Mouse (Mus musculus) heart, embryonic 14.5 days (tissue): ENCODE measurements around the gene Dusp13. TPM values are rescaled to one million over a fixed set of nuclear protein-coding genes. Genes with fewer than 3 reads are reported as not detected.
A peak's percentile ranks its signal among the peaks of the same experiment; 100 is the strongest.

Experiments
- ATAC-seq: fragments of 200-750 bp; cut with Nextera tagmentation; 2 replicates; pipeline ENCODE4 v1.8.0; 2017; ENCODE audit warnings: low read depth, moderate TSS enrichment; ENCODE audit not compliant: insufficient number of reproducible peaks, insufficient read depth, low FRiP score
- H3K27ac ChIP-seq, 2 experiments: fragments of 200-500 bp in 1 of 2; fragments of 300-500 bp in 1 of 2; sonication (generic) in 1 of 2; replicated peaks in 1 of 2; 2 replicates each; pipeline ENCODE4 v1.5.1; 2012 to 2014; ENCODE audit warnings: low read depth in 2 of 2, low read length in 2 of 2, control low read depth in 1 of 2, mild to moderate bottlenecking in 1 of 2, mixed read lengths in 1 of 2; ENCODE audit not compliant: control insufficient read depth in 1 of 2, insufficient read depth in 1 of 2
- H3K27me3 ChIP-seq: fragments of 300-500 bp; sonication (generic); 2 replicates; pipeline ENCODE4 v1.6.1; 2014; ENCODE audit warnings: mild to moderate bottlenecking, low read length, control low read depth; ENCODE audit not compliant: control insufficient read depth, insufficient read depth
- H3K36me3 ChIP-seq: fragments of 300-500 bp; sonication (generic); 2 replicates; pipeline ENCODE4 v1.6.1; 2014; ENCODE audit warnings: mild to moderate bottlenecking, control low read depth, low read length, mixed read lengths; ENCODE audit not compliant: control insufficient read depth, insufficient read depth
- H3K4me1 ChIP-seq, 2 experiments: fragments of 200-500 bp in 1 of 2; fragments of 300-500 bp in 1 of 2; sonication (generic) in 1 of 2; 2 replicates each; pipeline ENCODE4 v1.6.1; 2012 to 2014; ENCODE audit warnings: low read length in 2 of 2, control low read depth in 1 of 2, mixed read lengths in 1 of 2; ENCODE audit not compliant: control insufficient read depth in 2 of 2, insufficient read depth in 2 of 2
- H3K4me2 ChIP-seq: fragments of 300-500 bp; sonication (generic); 2 replicates; pipeline ENCODE4 v1.6.1; 2014; ENCODE audit warnings: mild to moderate bottlenecking, low read length
- H3K4me3 ChIP-seq, 2 experiments: fragments of 200-500 bp in 1 of 2; fragments of 300-500 bp in 1 of 2; sonication (generic) in 1 of 2; 2 replicates each; pipeline ENCODE4 v1.5.1; 2012 to 2014; ENCODE audit warnings: low read length in 2 of 2, mild to moderate bottlenecking in 2 of 2, control low read depth in 1 of 2, low read depth in 1 of 2, moderate library complexity in 1 of 2; ENCODE audit not compliant: control insufficient read depth in 1 of 2, insufficient read depth in 1 of 2
- H3K9ac ChIP-seq: fragments of 300-500 bp; sonication (generic); 2 replicates; pipeline ENCODE4 v1.6.1; 2014; ENCODE audit warnings: mild to moderate bottlenecking, low read length
- H3K9me3 ChIP-seq: fragments of 300-500 bp; sonication (generic); 2 replicates; pipeline ENCODE4 v1.6.1; 2016; ENCODE audit warnings: low read length, control low read depth; ENCODE audit not compliant: control insufficient read depth
- WGBS: fragments of 180-500 bp; shearing (Covaris S2); extraction: QIAGEN DNeasy Blood & Tissue Kit; methylation state at CpG from one replicate; pipeline ENCODE4 v1.1.7; 2014; 5-methylcytosine and 5-hydroxymethylcytosine counted together
- polyA plus RNA-seq: library from polyadenylated mRNA; unstranded; fragments of >200 nt; fragmentation: Nextera tagmentation; extraction: Ambion mirVana; gene quantifications from 2 replicates; pipeline ENCODE4 v1.2.1, GENCODE M21; 2014

Dusp13 gene
- polyA plus RNA-seq, 1 experiment from 2014 or later, result not detected

GRCm38 (mm10) chr14:21746846-21747245 is 4.1 kb downstream of the Dusp13 start:
- Histone ChIP-seq H3K36me3 (no peaks in the 10 kb centered on the region), H3K27me3 (no peaks in the 10 kb centered on the region), H3K27ac (no peak overlapping the region), H3K4me2 (no peak overlapping the region), H3K4me3 (no peak overlapping the region), H3K9ac (no peak overlapping the region), H3K9me3 (no peaks in the 10 kb centered on the region), H3K4me1 (peaks cover 0 to 3% of the 10 kb centered on the region in 2 experiments; a peak in 2 of 4 replicates)
- 77% methylated on average over 2 of the region's 2 CpGs for WGBS
- no peak for ATAC-seq

DNA sequence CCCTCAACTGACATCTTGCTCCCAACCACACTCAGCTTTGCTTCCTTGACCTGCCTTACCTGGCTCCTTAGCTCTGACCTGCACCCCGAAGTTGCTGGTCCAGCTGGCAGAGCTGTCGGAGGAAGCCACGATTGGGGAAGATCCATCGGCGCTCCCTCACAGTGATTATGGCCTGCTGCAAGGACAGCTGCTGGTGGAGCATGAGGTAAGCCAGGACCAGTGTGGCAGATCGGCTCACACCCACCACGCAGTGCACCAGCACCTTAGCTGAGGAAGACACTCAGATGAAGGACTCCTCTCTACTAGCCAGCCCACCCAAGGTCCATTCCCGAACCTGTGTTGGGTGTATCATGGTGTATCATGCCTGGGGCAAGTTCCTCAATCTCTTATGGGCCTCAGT is 4.7 kb downstream of the Dusp13 start:
- 84% methylated on average over 8 of the region's 8 CpGs for WGBS

DNA sequence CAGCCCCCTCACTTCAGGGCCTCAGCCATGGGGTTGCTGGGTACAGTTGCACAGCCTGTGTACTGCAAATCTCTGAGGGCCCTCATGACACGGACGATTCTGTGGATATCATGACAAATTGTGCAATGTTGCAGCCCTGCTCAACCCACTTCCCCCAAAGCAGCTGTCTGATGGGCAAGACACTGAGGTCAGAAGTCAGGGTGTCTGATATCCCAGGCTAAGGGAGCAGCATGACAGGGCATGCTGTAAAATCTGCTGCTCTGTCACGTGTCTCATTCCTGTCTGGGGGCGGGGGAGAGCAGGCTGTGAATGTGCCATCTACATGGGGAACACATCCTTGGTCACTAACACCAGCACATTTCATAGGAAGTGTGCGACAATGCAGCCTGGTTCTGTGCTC is 5.8 kb downstream of the Dusp13 start:
- no peak overlapping the region for H3K4me2 ChIP-seq
- H3K9me3 ChIP-seq, result no peaks in the 10 kb centered on the region
- H3K27me3 ChIP-seq, result no peaks in the 10 kb centered on the region
- no peaks in the 10 kb centered on the region for H3K36me3 ChIP-seq
- 63% methylated on average over 5 of the region's 5 CpGs for WGBS
- H3K27ac ChIP-seq, result no peak overlapping the region
- no peak overlapping the region for H3K4me3 ChIP-seq
- H3K4me1 ChIP-seq, result 0 out of 4 replicates have a peak, but pooled peaks cover 0 to 3% of the 10 kb centered on the region in 2 experiments
- ATAC-seq, result no peak
- no peak overlapping the region for H3K9ac ChIP-seq

More for the DNA sequence above, 4.7 kb downstream of the Dusp13 start:
- no peaks in the 10 kb centered on the region for H3K9me3 ChIP-seq
- no peak overlapping the region for H3K9ac ChIP-seq
- H3K4me1 ChIP-seq, result 0 out of 4 replicates have a peak, but pooled peaks cover 0 to 3% of the 10 kb centered on the region in 2 experiments
- H3K36me3 ChIP-seq, result no peaks in the 10 kb centered on the region
- no peak for ATAC-seq
- H3K4me2 ChIP-seq, result no peak overlapping the region
- H3K27me3 ChIP-seq, result no peaks in the 10 kb centered on the region
- H3K27ac ChIP-seq, result no peak overlapping the region
- no peak overlapping the region for H3K4me3 ChIP-seq

DNA sequence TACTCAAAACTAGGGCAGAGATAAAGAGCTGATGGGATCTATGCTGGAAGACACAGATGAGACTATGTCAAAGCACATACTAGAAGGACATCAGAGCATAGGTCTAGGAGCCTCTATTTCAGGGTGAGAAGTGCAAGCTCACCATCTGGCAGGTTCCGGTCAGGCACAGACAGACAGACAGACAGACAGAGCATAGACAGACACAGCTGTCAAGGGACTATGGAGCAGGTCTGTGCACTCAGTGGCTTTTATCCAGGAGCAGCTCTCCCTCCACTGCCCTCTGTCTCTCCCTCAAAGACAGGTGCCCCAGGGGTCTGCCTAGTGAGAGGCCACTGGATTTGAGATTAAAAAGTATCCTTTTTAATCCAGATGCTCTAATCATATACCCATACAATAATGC is 6.8 kb downstream of the Dusp13 start:
- no peak overlapping the region for H3K4me2 ChIP-seq
- H3K9me3 ChIP-seq, result no peaks in the 10 kb centered on the region
- no peak overlapping the region for H3K9ac ChIP-seq
- no peaks in the 10 kb centered on the region for H3K36me3 ChIP-seq
- H3K4me1 ChIP-seq, result 0 out of 4 replicates have a peak, but pooled peaks cover 0 to 3% of the 10 kb centered on the region in 2 experiments
- 76% methylated on average over 1 of the region's 1 CpGs for WGBS
- no peak overlapping the region for H3K27ac ChIP-seq
- ATAC-seq, result no peak
- H3K4me3 ChIP-seq, result no peak overlapping the region
- H3K27me3 ChIP-seq, result no peaks in the 10 kb centered on the region

DNA sequence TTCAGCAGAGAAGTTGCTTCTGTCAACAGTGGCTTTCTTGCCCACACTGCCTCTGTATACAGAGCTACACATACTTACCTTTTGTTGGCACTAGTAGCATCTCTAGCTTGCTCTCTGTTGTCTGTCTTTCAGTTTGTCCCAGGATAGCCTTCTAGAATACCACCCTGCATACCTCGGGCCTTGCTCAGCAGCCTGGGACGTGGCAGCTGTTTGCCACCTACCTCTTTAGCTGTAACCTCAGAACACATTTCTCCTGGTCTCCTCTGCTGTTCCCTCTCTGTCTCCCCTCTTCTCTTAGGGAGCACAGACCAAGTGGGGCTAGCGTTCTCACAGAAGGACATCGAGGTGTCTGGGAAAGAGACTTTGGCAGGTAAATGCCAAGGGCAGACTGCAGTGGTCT is 8.5 kb downstream of the Dusp13 start:
- H3K4me3 ChIP-seq, result no peak overlapping the region
- WGBS, result 90% methylated on average over 4 of the region's 4 CpGs

DNA sequence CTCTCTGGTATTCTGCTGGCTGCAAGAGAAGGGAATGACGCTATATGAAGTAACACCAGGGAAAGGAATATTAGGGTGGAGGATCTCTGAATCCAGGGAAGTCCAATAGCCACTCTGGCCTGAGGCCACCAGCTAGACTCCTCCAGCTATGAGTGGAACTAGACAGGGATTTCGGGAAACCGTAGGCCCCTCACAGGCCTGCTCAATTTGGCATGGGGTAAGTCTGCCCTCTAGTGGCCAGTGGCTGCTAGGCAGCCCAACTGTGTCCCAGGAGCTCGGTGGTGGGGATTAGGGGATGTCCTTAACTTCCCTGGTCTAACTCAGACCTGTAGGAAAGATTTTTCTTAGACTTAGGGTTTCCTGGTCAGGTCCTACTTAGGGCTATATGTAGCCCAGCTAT is 9.2 kb downstream of the Dusp13 start:
- H3K9ac ChIP-seq, result no peak overlapping the region
- no peak overlapping the region for H3K4me3 ChIP-seq
- no peaks in the 10 kb centered on the region for H3K27me3 ChIP-seq
- no peak overlapping the region for H3K4me2 ChIP-seq
- peak; percentile 40; the same call in 1 of the 2 replicates for ATAC-seq
- H3K36me3 ChIP-seq, result no peaks in the 10 kb centered on the region
- 0 out of 4 replicates have a peak, but pooled peaks cover 0 to 3% of the 10 kb centered on the region in 2 experiments for H3K4me1 ChIP-seq
- H3K27ac ChIP-seq, result no peak overlapping the region
- WGBS, result 14% methylated on average over 4 of the region's 4 CpGs
- H3K9me3 ChIP-seq, result no peaks in the 10 kb centered on the region

More for the DNA sequence above, 8.5 kb downstream of the Dusp13 start:
- no peaks in the 10 kb centered on the region for H3K9me3 ChIP-seq
- H3K4me1 ChIP-seq, result 0 out of 4 replicates have a peak, but pooled peaks cover 0 to 3% of the 10 kb centered on the region in 2 experiments
- no peak for ATAC-seq
- H3K36me3 ChIP-seq, result no peaks in the 10 kb centered on the region
- no peaks in the 10 kb centered on the region for H3K27me3 ChIP-seq
- no peak overlapping the region for H3K4me2 ChIP-seq
- H3K9ac ChIP-seq, result no peak overlapping the region
- H3K27ac ChIP-seq, result no peak overlapping the region

DNA sequence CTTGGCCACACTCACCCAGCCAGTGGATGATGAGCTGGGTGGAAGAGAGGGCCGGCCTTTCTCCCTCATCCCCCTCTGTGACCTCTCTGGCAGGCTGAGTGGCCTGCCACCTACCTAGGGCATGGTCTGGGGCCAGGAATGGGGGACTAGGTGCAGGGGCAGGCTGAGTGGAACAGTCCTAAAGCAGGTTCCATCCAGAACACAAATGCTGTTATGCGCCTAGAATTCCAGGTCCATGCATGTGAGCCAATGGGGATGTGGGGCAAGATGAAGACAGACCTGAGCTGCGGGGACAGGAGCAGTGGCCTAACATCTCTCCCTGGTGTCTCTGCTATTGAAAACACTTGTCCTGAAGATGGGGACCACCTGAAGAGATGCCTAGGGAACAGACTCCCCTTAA is 9.7 kb downstream of the Dusp13 start:
- ATAC-seq, result no peak
- H3K4me1 ChIP-seq, result 0 out of 4 replicates have a peak, but pooled peaks cover 0 to 3% of the 10 kb centered on the region in 2 experiments
- no peaks in the 10 kb centered on the region for H3K9me3 ChIP-seq
- no peak overlapping the region for H3K4me2 ChIP-seq
- no peaks in the 10 kb centered on the region for H3K27me3 ChIP-seq
- no peak overlapping the region for H3K9ac ChIP-seq
- H3K27ac ChIP-seq, result no peak overlapping the region
- WGBS, result 88% methylated on average over 3 of the region's 3 CpGs
- no peaks in the 10 kb centered on the region for H3K36me3 ChIP-seq
- no peak overlapping the region for H3K4me3 ChIP-seq

DNA sequence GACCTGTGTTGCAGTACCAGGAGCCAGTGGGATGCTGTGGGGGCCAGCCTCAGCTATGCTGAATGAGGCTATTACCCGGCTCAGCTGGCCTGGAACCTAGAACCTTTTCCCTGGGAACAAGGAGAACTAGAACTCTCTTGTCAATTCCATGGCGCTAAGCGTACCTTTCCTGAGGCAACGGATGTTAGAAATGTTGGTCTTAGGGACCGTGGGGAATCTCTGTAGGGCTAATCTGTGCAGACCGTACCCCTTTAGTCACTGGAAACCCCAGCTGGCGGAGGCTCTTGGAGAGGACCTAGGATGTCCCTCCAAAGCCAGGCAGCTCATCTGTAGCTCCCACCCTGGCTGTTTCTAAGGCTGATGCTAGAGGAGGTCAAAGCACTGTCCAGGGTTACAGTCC is 10.6 kb downstream of the Dusp13 start:
- Histone ChIP-seq H3K9ac (no peak overlapping the region), H3K4me2 (no peak overlapping the region), H3K36me3 (no peaks in the 10 kb centered on the region), H3K27me3 (no peaks in the 10 kb centered on the region), H3K27ac (no peak overlapping the region), H3K4me3 (no peak overlapping the region), H3K9me3 (no peaks in the 10 kb centered on the region), H3K4me1 (0 out of 4 replicates have a peak, but pooled peaks cover 0 to 3% of the 10 kb centered on the region in 2 experiments)
- no peak for ATAC-seq
- WGBS, result 95% methylated on average over 7 of the region's 7 CpGs
